Mouse (Mus musculus): Measurements from ENCODE around the gene Jph2.

GRCm38 (mm10) chr2:163372627-163373026 is 25.2 kb downstream of the Jph2 start:
- TF ChIP-seq CTCF (IDR thresholded peaks at IDR 0.05; ENCODE audit: extremely low read depth, insufficient read length, insufficient replicate concordance, low read depth, low read length): no peak
- no peak for TF ChIP-seq POLR2A (IDR thresholded peaks at IDR 0.05; ENCODE audit: low read depth, low read length)
